Mouse (Mus musculus) adrenal gland, postnatal 4 days (tissue): ENCODE measurements around the gene Casp12. TPM values are rescaled to one million over a fixed set of nuclear protein-coding genes. Genes with fewer than 3 reads are reported as not detected.
"Not testable (repeated sequence)": the region's sequence is repeated elsewhere in the genome, so short reads cannot be mapped to it uniquely, and the experiment has no call there.

ENCODE experiments used
- DNase-seq, 2 experiments: peaks; one replicate each; pipeline ENCODE4 v3.0.0; 2021 to 2022; ENCODE audit warnings: low spot score in 2 of 2, mixed read lengths in 2 of 2
- long read RNA-seq, 2 experiments: library from polyadenylated mRNA; stranded (forward); transcript quantifications; one replicate each; pipeline ENCODE4 v2.0.0; 2021
- total RNA-seq, 2 experiments: library from RNA; stranded (reverse); gene quantifications; 2 replicates each; pipeline ENCODE4 v1.2.3; 2021

The Casp12 gene
- 10 to 100 TPM; 21.9 to 23.3 TPM for total RNA-seq
- long read RNA-seq, experiment 1, transcript Casp12-201 (11 exons, 2,649 nt), result major isoform, 11 of 14 reads
- long read RNA-seq, experiment 1, partial matches to known transcripts, result 2 of 14 reads
- long read RNA-seq, experiment 1, other reads (novel, unspliced or antisense), result 1 of 14 reads
- long read RNA-seq, experiment 2, transcript Casp12-201 (11 exons, 2,649 nt), result major isoform, 14 of 21 reads
- long read RNA-seq, experiment 2, partial matches to known transcripts, result 3 of 21 reads
- long read RNA-seq, experiment 2, other reads (novel, unspliced or antisense), result 4 of 21 reads

DNA sequence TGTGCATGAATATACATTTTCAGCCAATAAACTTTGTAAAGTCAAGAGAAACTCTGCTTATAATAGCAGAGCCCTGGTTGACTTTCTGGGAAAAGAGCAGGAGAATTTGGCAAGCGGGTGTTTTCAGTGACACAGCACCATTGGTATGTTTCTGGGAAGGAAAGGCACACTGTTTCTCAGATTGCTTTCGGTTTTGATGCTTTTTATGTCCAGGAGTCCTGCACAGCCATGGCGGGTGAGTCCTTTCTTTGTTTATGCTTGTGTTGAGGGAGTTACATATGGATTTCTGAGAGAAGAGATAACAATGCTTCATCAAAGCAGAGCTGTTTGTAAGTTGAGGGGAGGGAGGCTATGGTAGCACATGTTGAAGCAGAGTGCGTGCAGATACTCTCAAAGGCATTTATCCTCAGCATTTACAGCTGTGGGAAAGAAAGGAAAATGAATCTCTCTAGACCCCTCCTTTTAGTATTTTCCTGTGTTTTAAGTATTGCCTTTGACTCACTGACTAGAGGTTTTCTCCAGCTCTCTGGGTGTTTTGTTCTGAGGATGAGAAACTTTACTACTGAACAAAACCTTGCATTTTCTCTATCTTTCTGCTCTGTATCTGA lies at the start of gene Casp12:
Gene Casp12 (plus strand): TSS at position 140 of the 608 bp plus-strand sequence.
- no peak for DNase-seq

DNA sequence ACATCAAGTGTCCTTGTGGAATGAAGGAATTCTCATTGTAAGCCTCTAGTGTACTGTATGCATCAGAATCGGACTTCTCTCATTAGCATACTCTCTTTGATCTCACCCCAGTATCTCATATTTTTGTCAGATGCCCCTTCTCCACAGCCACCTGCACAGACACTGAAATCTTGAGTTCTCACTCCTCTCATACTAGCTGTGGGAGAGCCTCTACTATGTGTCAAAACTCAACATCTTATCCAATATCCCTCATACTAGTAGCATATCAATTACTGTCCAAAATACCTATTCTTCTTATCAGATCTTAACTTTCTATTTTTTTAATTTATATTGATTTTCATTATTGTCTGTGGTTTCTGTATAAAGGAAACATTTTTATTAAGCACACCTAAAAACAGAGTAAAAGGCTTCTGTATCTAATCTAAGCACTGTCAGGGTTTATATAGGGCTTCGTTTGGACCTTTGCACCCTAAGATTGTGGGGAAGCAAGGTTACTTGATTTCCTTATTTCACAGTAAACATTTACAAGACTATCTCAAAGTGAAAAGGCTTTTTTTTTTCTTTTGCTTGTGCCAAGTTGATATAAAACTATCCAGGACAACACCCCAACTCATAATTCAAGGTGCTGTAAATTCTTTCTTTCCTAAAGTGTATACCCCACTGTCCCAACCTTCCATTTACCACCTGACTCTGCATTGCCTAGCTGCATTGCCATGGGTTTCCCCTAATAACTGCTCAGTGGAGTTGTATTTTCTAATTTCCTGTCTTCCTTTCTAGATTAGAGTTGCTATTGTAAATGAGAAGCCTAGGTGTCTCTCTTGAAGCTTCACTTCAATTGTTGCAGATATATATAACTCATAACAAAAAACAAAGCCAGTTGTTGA lies 48.6 kb upstream of the Casp12 start:
- no peak for DNase-seq

DNA sequence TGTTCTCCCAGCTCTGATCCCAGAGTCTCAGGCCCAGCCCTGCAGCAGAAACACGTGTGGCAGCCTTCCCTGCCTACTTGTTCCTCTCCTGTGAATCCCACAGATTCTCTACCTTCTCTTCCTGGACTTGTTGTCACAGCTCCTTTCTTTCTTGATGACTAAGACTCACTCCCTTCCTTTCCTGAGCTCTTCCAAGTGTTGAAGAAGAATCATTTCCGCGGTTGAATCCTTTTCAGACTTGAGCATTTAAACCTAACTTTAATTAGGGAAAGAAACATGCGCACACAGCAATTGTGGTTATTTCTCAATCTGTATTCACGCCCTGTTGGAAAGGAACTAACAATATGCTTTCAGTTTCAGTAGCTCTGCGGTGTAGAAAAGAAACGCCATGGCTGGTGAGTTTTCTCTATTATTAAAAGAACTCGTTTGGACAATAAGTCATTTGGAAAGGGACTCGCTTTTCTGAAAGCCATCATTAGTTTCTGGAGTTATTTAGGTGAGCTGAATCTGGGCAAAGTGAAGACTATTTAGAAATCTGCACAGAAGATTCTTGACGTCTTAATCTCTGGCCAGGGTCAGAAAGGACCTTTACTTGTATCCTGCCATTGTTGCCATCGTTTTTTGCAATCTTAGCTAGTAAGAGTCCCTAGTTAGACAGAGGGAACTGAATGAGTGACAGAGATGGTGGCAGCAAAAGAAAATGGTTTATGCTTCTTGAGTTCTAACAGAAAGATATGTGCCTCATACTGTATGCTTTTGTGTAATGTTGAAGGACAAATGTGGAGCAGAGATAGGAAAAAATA lies 46.7 kb upstream of the Casp12 start, which contains the start of gene Casp1:
Gene Casp1 (plus strand): TSS at position 189 of the 803 bp plus-strand sequence.
- DNase-seq, result no peak

DNA sequence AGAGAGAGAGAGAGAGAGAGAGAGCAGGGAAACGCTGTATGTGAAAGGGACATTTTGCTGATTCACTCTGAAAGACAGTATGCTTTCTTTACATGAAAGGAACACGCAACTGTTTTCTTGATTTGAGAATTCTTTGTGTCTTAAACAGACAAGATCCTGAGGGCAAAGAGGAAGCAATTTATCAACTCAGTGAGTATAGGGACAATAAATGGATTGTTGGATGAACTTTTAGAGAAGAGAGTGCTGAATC lies 46.2 kb upstream of the Casp12 start:
- DNase-seq, result no peak

DNA sequence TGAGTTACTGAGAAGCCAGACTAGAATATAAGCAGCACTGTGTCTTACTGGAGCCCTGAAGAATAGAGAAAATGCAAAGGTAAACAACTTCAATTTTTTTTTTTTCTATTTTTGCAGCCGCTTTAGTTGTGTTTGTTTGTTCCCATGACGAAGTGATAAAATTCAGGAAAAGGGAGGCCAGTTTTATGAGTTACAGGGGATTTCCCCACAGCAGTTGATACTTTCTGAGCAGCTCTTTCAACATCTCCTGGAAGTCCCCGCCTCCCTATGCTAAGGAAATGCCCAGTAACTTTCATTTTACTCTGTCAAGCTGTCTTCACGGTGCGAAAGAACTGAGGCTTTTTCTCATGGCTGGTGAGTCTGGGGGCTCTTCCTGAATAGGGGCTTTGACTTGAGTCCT lies 36.7 kb upstream of the Casp12 start, which contains the start of gene Casp4:
Gene Casp4 (plus strand): TSS at position 268 of the 400 bp plus-strand sequence.
- DNase-seq, result no peak

DNA sequence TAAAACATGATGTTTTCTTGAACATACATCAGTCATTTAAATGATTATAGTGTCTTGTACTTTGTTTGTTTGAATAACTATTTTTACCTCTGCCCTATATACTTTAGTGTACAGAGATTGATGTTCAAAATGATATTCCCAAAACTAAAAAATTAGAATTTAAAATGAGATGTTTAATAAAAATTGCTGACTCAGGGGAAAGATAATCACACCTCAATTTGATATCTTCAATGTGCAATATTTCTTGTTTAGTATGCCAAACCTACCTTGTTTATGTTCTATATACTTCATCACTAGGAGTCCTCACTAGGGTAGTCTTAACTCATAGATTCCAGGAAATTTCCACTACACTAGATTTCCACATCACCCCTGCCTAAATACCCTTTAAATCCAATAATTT lies 35.1 kb upstream of the Casp12 start:
- DNase-seq, result no peak

DNA sequence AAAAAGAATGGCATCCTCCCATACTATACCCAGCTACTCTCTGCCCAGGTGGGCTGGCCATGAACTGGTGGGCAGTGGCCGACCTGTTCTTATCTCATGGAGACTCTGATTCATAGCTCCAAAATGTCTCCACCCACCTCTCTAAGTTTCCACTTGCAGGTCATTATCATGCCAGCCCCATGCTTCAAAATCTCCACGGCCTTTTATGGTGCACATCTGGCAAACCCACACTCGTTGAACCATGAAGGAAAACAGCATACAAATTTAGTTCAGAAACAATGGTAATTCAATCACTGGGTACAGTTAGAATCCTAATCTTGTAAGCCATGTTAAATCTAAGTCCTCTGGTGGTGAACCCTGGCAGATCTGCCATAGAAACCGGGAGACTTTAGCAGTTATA lies 33.8 kb upstream of the Casp12 start:
- DNase-seq, result no peak

DNA sequence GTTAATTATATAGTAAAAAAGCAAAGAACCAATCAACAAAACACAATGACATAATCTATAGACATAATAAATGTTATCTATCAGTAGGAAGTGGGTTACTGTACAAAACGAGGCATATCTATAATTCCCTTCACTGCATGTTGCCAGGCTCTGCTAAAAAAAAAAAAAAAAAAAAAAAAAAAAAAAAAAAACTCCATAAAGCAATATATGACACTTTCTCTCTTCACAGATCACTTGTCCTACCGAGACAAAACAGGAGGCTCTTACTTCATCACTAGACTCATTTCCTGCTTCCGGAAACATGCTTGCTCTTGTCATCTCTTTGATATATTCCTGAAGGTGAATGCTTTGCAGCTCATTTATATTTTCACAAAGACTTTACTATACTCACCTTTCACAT lies 17.0 kb upstream of the Casp12 start:
- DNase-seq, result no peak

DNA sequence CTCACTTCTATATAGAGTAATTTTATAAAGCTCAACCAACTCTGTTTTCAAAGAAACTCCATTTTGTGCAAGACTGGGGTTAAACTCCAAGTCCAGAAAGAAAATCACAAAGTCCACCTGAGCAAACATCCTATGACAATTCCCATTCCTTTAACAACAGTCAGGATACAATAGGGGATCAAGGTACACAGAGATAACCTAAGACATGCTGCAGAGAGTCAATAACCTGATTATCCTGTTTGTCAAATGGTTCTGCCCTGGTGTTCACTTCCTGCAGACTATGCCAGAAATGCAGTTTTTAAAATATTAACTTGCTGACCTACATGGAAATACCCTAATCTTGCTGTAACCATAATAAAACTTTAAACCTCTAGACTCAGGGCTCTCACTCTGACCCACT lies 12.8 kb upstream of the Casp12 start:
- no peak for DNase-seq

DNA sequence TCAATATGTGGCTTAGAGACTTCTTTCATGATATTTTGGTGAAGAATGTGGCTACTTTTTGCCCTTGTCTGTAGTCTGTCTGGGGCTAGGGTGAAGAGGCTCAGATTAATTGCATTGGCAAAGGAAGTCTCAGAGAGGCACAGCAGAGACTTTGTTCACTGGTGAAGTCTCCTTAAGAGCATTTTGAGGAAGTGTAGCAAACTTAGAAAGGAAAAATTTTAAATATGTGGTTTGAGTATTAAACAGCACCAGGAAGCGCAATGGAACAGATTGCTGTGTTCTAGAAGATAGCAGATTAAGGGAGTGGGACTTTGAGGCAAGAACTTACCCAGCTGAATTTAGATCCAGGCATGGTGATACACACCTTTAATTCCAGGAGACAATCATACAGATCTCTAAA lies 11.8 kb upstream of the Casp12 start:
- no peak for DNase-seq

DNA sequence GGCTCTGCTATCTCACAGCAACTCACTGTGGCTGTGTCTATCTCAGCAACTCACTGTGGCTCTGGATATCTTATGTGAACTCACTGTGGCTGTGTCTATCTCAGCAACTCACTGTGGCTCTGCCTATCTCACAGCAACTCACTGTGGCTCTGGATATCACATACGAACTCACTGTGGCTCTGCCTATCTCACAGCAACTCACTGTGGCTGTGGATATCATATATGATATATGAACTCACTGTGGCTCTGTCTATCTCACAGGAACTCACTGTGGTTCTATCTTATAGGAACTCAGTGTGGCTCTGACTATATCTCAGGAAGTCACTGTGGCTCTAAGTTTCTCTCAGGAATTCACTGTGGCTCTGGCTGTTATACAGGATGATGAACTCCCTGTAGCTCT lies 2.1 kb upstream of the Casp12 start:
- no peak for DNase-seq

DNA sequence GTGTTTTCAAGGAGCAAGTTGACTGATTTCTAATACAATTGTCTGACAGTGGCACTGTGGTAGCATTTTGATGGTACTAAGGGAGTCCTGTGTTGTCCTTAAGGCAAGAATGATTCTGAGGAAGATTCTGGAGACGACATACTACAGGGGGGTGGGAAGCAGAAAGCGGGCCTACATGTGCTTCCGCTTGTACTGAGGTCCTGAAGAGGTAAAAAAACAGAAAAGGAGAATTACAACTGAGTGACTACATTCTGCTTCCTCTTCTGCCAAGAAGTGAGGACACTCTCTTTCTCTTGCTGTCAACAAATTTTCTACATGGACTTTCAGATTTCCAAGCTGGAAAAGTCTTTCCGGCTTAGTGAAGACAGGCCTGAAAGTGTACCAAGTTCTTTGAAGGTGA lies 1.1 kb upstream of the Casp12 start:
- no peak for DNase-seq

DNA sequence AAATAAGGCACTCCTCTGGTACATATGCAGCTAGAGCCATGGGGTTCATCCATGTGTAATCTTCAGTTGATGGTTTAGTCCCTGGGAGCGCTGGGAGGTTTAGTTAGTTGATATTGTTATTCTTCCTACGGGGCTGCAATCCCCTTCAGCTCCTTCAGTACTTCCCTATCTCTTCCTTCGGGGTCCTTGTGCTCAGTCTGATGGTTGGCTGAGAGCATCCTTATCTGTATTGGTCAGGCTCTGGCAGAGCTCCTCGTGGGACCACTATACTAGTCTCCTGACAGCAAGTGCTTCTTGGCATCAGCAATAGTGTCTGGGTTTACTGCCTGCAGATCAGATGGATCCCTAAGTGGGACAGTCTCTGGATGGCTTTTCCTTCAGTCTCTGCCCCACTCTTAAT lies 2.2 kb downstream of the Casp12 start:
- no peak for DNase-seq

DNA sequence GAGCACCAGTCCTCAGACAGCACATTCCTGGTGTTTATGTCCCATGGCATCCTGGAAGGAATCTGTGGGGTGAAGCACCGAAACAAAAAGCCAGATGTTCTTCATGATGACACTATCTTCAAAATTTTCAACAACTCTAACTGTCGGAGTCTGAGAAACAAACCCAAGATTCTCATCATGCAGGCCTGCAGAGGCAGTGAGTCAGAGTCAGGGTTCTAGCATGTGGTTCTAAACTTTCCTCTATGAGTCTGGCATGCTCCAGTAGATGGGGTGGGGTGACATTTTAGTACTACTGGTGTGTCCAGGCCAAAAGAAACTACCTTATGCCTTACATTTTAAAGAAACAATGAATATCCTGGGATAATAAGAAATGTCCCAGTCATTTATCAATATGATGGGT lies 8.4 kb downstream of the Casp12 start:
- DNase-seq, result no peak

DNA sequence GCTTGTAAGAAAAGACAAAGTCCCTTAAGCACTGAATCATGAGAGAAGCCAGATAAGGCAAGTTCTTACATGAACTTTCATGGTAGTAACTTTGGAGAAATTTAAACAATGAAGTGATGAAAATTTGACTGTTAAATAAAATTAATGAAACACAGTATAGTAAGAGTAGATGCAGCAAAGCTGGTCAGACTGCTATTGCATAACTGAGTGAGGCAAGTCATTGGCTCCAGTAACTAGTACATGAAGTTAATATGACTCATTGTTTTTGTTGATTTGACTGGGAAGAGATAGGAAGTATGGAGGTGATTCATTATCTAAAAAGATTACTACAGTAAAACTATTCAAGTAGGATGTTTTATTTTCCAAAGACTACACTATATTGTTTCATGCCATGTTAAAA lies 11.6 kb downstream of the Casp12 start:
- DNase-seq, result no peak

DNA sequence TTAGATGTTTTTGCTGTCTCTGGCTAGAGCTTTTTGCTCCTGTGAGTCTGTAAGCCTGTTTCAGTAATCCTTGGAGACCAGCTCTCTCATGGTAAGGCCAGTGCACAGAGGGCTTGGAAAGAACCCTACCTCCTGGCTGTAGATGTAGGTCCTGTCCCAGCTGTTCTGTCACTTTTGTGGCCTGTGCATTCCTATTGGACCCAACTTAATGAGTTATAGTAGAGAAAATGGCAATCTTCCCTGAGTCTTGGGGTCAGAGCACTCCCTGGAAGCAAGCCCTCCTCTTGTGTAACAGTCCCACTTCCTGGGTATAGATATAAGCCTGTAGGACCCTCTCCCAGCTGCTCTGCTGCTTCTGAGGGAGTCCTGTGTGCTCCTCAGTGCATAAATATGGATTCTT lies 48.3 kb downstream of the Casp12 start:
- no peak for DNase-seq

DNA sequence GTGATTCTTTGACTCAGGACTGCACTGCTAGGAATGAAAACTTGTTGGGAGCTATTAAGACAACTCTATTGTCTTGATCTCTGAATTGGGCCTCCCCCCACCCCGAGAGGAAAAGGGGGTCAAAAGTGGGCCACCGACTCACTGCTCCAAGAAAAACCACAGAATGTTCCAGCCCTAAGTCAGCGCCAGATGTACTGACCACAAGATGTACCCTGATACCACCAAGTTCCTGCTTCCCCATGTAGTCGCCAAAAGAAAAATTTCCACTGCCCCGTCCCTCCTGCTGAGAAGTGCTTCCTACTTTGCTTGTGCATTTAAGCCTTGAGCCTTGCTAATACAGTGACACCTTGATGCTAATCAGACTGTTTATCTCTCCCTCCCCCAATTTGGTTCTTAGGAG lies 50.6 kb downstream of the Casp12 start:
- not testable (repeated sequence) for DNase-seq

DNA sequence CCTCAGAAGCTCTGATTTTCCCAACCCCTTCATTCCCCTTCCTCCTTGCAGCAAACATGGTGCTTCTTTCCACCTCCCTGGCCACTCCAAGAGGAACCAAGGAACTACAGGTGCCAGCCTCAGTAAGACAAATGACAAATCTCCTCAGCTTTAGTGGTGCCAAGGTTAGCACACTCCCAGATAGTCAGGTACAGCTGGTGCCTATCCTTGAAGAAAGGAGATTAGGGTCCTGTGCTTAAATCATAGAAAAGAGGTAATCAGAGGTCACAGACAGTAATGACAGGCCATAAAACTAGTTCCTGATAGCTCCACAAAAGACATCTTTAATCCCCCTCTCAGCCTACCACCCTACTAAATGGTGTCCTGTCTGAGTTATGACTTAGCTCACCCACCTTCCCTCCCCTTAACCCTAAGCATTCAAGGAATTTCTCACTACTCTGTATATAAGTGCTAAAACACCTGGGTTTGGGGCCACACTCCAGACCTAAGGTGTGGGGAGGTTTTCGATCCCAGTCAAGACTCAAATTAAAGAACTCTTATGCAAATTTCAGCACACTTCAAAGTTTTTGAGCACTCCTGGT lies 65.8 kb downstream of the Casp12 start:
- DNase-seq, result no peak

DNA sequence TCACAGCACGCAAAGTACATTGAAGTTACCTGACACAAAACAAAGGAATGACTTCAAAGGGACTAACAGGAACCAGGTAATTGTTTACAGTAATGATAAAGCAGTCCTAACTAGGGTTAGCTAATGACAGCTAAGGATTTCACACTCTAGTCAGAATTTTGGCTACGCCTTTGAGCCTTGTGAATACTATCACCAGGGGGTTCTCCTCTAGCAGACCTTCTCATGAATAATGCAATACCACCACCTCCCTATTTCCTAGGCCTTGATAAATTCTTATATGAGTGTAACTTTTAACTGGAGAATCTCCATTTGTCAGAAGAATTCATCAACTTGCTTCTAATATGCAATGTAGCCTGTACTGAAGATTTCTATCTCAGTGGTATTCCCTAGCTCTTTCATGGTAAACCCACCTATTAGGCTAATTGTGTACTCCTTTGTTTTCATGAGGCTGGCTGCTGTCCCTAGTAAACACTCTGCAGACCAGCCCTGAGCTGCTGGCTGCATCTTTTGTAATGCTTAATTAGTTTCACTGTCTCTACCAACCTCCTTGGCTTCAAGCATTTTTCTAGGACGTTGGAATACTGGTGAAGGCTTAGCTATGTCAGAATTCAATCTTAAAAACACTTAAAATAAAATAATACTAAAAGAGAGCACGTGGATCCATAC lies 67.3 kb downstream of the Casp12 start:
- no peak for DNase-seq

DNA sequence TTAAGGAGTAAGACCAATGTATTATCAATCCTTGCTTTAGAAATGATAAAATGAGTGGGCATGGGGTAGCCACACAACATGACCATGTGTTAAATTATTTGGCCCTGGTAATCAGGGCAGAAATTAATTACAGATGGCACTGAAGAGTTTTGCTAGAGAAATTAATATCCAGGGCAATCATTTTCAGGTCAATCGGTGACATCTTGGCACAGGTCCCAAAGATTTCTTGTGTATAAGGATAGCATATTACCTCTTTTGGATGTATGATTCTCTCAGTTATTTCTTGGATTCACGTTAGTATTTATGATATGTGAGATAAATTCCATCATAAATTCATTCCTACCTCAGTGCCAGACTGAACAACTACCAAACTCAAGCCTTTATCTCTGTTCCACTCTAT lies 72.6 kb downstream of the Casp12 start:
- no peak for DNase-seq
